Mouse (Mus musculus) thymus, adult 2 months (tissue): ENCODE data around the gene Lbx1. TPM values are rescaled to one million over a fixed set of nuclear protein-coding genes. Genes with fewer than 3 reads are reported as not detected.

ENCODE experiments used
- DNase-seq: peaks from one replicate; pipeline ENCODE4 v3.0.0; 2021
- H3K27ac ChIP-seq: fragments of 200-500 bp; 2 replicates; pipeline ENCODE4 v1.5.1; 2012; ENCODE audit warnings: low read length, control low read depth; ENCODE audit not compliant: control insufficient read depth, insufficient read depth
- H3K27me3 ChIP-seq: fragments of 200-500 bp; 2 replicates; pipeline ENCODE4 v1.6.1; 2012; ENCODE audit warnings: mild to moderate bottlenecking, low read length, moderate library complexity, mixed read lengths; ENCODE audit not compliant: control insufficient read depth, insufficient read depth
- H3K36me3 ChIP-seq: fragments of 200-500 bp; 2 replicates; pipeline ENCODE4 v1.6.1; 2012; ENCODE audit warnings: mild to moderate bottlenecking, low read length, moderate library complexity; ENCODE audit not compliant: control insufficient read depth, insufficient read depth
- H3K4me1 ChIP-seq: fragments of 200-500 bp; replicated peaks from 2 replicates; pipeline ENCODE4 v1.6.1; 2012; ENCODE audit warnings: low read length; ENCODE audit not compliant: control insufficient read depth, insufficient read depth
- H3K4me3 ChIP-seq: fragments of 200-500 bp; 2 replicates; pipeline ENCODE4 v1.5.1; 2012; ENCODE audit warnings: mild to moderate bottlenecking, low read length, control low read depth, moderate library complexity; ENCODE audit not compliant: control insufficient read depth, insufficient read depth
- CTCF ChIP-seq: fragments of 200-500 bp; IDR thresholded peaks from 2 replicates; pipeline ENCODE4 v1.5.1; 2012; ENCODE audit warnings: mild to moderate bottlenecking, control low read depth, low read length, moderate library complexity, borderline replicate concordance; ENCODE audit not compliant: control insufficient read depth, poor library complexity, insufficient read depth; ENCODE audit errors: extremely low read depth
- POLR2A ChIP-seq: fragments of 200-500 bp; IDR thresholded peaks from 2 replicates; pipeline ENCODE4 v1.6.1; 2012; ENCODE audit warnings: mild to moderate bottlenecking, low read length, control low read depth, moderate library complexity; ENCODE audit not compliant: control insufficient read depth, poor library complexity, insufficient read depth; ENCODE audit errors: extremely low read depth
- WGBS: fragments of 180-500 bp; shearing (Covaris S2); methylation state at CpG from one replicate; pipeline ENCODE4 v1.1.7; 2018; 5-methylcytosine and 5-hydroxymethylcytosine counted together
- polyA plus RNA-seq: library from polyadenylated mRNA; depleted of rRNA; stranded (reverse); fragments of >200 nt; gene quantifications from 2 replicates; pipeline ENCODE4 v1.2.3, GENCODE M21; 2012

The Lbx1 gene
- polyA plus RNA-seq, 1 experiment: not detected

DNA sequence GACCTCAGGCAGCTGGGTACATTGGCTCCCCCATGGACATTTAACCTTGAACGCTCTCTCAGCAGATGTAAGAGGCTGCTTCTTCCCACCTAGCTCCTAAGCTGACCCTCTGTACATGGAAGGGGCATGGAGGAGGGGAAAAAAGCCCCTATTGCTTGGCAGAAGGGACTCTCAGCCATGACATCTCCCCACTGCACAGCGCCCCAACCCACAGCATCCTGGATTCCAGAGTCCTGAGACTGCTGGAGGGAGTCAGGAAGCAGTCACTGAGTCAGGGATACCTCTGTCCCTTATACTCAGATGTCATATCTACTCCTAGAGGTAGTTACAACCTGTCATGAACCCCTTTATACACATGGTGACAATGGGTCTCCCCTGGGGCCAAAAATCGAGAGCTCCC, 8.6 kb downstream of the Lbx1 start:
- Histone ChIP-seq H3K27ac (no peak overlapping the region), H3K4me1 (peaks cover 3% of the 10 kb centered on the region), H3K27me3 (peaks cover 46% of the 10 kb centered on the region), H3K36me3 (no peaks in the 10 kb centered on the region), H3K4me3 (no peak overlapping the region)
- 12% methylated on average over 3 of the region's 3 CpGs for WGBS
- TF ChIP-seq CTCF (no peak), POLR2A (no peak)
- no peak for DNase-seq

DNA sequence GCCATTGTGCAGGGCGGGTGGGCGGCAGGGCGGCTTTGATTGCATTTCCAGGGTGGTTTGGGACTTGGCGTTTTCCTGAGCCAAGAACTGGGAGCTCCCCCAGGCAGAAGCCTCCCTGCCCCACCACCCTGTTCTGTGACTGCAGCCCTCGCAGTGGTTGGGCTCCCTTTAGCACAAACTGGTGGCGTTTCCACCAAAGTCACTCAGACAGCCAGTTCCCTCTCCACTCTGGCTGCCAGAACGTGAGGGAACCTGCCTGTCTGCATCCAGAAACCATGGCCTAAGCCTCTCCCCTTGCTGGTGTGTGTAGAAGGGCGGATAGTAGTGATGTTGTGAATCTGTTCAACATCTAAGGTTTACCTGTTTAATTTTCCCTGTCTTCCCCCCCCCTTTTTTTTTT, 9.4 kb downstream of the Lbx1 start:
- no peak for DNase-seq
- H3K36me3 ChIP-seq: no peaks in the 10 kb centered on the region
- H3K27ac ChIP-seq: no peak overlapping the region
- no peak overlapping the region for H3K4me3 ChIP-seq
- no peak for TF ChIP-seq POLR2A
- TF ChIP-seq CTCF: no peak
- H3K4me1 ChIP-seq: peaks cover 4% of the 10 kb centered on the region
- H3K27me3 ChIP-seq: peaks cover 40% of the 10 kb centered on the region
- 13% methylated on average over 8 of the region's 8 CpGs for WGBS

DNA sequence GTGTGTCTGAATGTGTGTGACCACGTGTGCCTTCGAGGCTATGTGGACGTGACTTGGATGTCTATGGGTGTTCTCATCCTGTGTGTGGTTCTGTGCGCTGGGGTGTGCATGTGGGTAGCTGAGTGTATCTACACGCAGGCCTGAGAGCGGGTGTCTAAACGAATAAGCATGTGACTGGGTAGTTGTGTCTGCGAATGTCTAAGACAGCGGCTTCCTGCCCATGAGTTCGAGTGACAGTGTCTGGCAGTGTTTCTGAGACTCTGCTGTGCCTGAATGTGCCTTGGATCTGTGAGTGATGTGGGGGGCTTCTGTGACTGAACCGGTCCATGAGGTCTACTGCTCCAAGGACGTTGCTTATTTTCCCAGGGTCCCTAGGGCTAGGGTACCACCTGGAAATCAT, 10.5 kb downstream of the Lbx1 start:
- H3K27ac ChIP-seq: no peak overlapping the region
- 3% methylated on average over 12 of the region's 12 CpGs for WGBS
- peaks cover 8% of the 10 kb centered on the region for H3K4me1 ChIP-seq
- H3K27me3 ChIP-seq: peaks cover 35% of the 10 kb centered on the region
- H3K36me3 ChIP-seq: no peaks in the 10 kb centered on the region
- no peak overlapping the region for H3K4me3 ChIP-seq
- DNase-seq: no peak
- TF ChIP-seq CTCF (no peak), POLR2A (no peak)

- DNase-seq: no peak
- Histone ChIP-seq H3K36me3 (no peaks in the 10 kb centered on the region), H3K4me1 (peaks cover 5% of the 10 kb centered on the region), H3K27ac (no peak overlapping the region), H3K27me3 (peaks cover 30% of the 10 kb centered on the region), H3K4me3 (no peak overlapping the region)
- TF ChIP-seq POLR2A: no peak
- no peak for TF ChIP-seq CTCF
- 8% methylated on average over 6 of the region's 6 CpGs for WGBS
Observed at GRCm38 (mm10) chr19:45224286-45224559, 11.4 kb downstream of the Lbx1 start.

DNA sequence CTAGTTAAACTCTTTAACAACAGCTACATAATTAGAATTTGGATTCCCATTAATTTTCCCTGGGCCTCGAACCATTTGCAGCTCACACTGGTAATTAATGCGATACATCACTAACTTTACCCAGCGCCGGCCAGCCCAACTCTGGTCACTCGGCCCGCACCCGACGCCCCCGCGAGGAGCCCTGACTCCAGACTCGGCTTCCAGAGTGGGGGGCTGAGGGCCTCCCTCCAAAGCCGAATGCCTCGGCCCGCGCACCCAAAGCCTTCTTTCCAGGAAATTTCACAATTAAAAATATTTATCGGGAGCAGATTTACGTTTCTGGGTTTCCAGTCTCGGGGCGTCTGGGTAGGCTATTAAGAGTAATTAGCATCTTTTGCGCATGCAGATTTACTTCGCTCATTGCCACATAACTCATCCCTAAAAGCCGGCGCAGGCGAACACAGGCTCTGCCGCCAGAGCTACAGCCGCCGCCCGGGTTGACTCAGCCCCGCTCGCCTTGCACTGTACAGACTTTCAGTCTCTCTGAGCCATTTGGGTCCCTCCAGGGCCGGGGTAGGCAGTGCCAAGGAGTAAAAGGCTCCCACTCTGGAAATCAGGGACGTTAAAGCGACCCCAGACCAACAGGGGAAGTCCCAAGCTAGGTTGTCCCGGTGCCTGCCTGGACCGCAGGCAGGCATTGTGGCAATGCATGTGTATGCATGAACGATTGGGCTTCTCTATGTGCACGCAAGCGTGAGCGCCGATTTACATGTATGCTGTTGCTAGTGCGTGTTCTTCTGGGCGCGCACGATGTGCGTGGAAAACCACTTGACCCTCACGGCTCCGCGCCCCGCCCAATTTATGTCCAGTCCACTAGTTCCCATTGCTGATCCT, 12.0 kb downstream of the Lbx1 start:
- 5% methylated on average over 49 of the region's 49 CpGs for WGBS
- no peak overlapping the region for H3K4me3 ChIP-seq
- peaks cover 25% of the 10 kb centered on the region for H3K27me3 ChIP-seq
- no peak for DNase-seq
- TF ChIP-seq POLR2A: no peak
- TF ChIP-seq CTCF: no peak
- no peaks in the 10 kb centered on the region for H3K36me3 ChIP-seq
- peaks cover 5% of the 10 kb centered on the region for H3K4me1 ChIP-seq
- H3K27ac ChIP-seq: no peak overlapping the region

- Histone ChIP-seq H3K4me3 (no peak overlapping the region), H3K27ac (no peak overlapping the region), H3K4me1 (peaks cover 5% of the 10 kb centered on the region), H3K36me3 (no peaks in the 10 kb centered on the region), H3K27me3 (peaks cover 21% of the 10 kb centered on the region)
- WGBS: 14% methylated on average over 17 of the region's 17 CpGs
- TF ChIP-seq POLR2A (no peak), CTCF (0 out of 2 replicates have a peak, but pooled peaks have one; percentile 23)
- no peak for DNase-seq
Observed at GRCm38 (mm10) chr19:45222141-45222782, 13.3 kb downstream of the Lbx1 start.

DNA sequence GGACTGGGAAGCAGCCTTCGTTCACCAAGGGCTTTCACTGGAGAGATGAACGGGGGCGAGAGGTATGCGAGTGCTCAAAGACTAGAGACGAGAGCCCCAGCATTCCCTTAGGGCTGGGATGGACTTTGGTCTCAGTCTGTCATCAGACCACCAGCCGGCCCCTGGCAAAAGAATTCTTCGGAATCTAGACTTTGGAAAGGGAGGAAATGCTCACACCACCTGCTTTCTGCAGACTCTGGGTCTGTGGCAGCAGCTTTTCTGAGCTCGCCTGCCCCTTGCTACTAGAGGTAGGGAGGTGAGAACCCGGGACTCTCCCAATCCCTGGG, 14.2 kb downstream of the Lbx1 start:
- TF ChIP-seq POLR2A (no peak), CTCF (no peak)
- no peak for DNase-seq
- 8% methylated on average over 9 of the region's 9 CpGs for WGBS
- Histone ChIP-seq H3K36me3 (no peaks in the 10 kb centered on the region), H3K4me1 (peaks cover 5% of the 10 kb centered on the region), H3K27me3 (peaks cover 21% of the 10 kb centered on the region), H3K27ac (no peak overlapping the region), H3K4me3 (no peak overlapping the region)
